Mouse (Mus musculus) G1E (cell line): ENCODE data around the gene Ntmt1. TPM values are rescaled to one million over a fixed set of nuclear protein-coding genes. Genes with fewer than 3 reads are reported as not detected.
A peak's percentile ranks its signal among the peaks of the same experiment; 100 is the strongest.

Source experiments
- ATAC-seq: 2 replicates; pipeline ENCODE4 v1.8.0; 2016; ENCODE audit warnings: mild to moderate bottlenecking; ENCODE audit not compliant: insufficient number of reproducible peaks, poor library complexity, low FRiP score, severe bottlenecking; ENCODE audit errors: extremely low read depth
- DNase-seq: peaks from one replicate; pipeline ENCODE4 v3.0.0; 2012; ENCODE audit warnings: low spot score
- H3K27me3 ChIP-seq: 2 replicates; pipeline ENCODE4 v1.6.1; 2012; ENCODE audit warnings: mild to moderate bottlenecking, low read length, inconsistent platforms; ENCODE audit not compliant: insufficient read depth
- H3K36me3 ChIP-seq: replicated peaks from 2 replicates; pipeline ENCODE3; 2012; ENCODE audit warnings: mild to moderate bottlenecking, inconsistent platforms
- H3K4me1 ChIP-seq: 2 replicates; pipeline ENCODE4 v1.6.1; 2012; ENCODE audit warnings: low read depth, low read length, inconsistent platforms, mixed read lengths; ENCODE audit not compliant: insufficient read depth
- H3K4me3 ChIP-seq: 2 replicates; pipeline ENCODE4 v1.5.1; 2012; ENCODE audit warnings: low read depth, mild to moderate bottlenecking, inconsistent platforms, low read length, moderate library complexity, mixed read lengths
- H3K9me3 ChIP-seq: replicated peaks from 2 replicates; pipeline ENCODE4 v1.6.1; 2012; ENCODE audit warnings: inconsistent platforms
- CTCF ChIP-seq: IDR thresholded peaks from 2 replicates; pipeline ENCODE4 v1.5.1; 2012; ENCODE audit warnings: low read depth, low read length, inconsistent platforms, mixed read lengths
- GATA1 ChIP-seq: IDR thresholded peaks from 2 replicates; pipeline ENCODE4 v1.6.1; 2012; ENCODE audit warnings: borderline replicate concordance, low read length, inconsistent platforms, mixed read lengths
- GATA2 ChIP-seq: IDR thresholded peaks from 2 replicates; pipeline ENCODE4 v1.6.1; 2012; ENCODE audit warnings: low read depth, low read length, inconsistent platforms, borderline replicate concordance
- POLR2AphosphoS5 ChIP-seq: IDR thresholded peaks from 2 replicates; pipeline ENCODE4 v1.6.1; 2012; ENCODE audit warnings: low read depth, low read length, inconsistent platforms; ENCODE audit not compliant: insufficient replicate concordance
- TAL1 ChIP-seq: conservative IDR thresholded peaks from 2 replicates; pipeline ENCODE4 v1.6.1; 2012; ENCODE audit warnings: low read depth, low read length, inconsistent platforms, mixed read lengths
- polyA plus RNA-seq: library from polyadenylated mRNA; stranded (reverse); fragments of >175 nt; gene quantifications from 2 replicates; pipeline ENCODE4 v1.2.3, GENCODE M21; 2012
- total RNA-seq, 2 experiments: library from RNA; stranded (forward) in 1 of 2; stranded (reverse) in 1 of 2; fragments of 200-1000 nt in 1 of 2; fragments of >200 nt in 1 of 2; fragmentation: Nextera tagmentation in 1 of 2; gene quantifications; 2 replicates each; pipeline ENCODE4 v1.2.3; 2014 to 2017

Ntmt1 gene
- total and polyA plus RNA-seq, 3 experiments, result 18.9 to 66.9 (median 29.4) TPM

GRCm38 (mm10) chr2:30782312-30783290 is 25.0 kb upstream of the Ntmt1 start:
- no peak overlapping the region for H3K4me3 ChIP-seq
- no peak for ATAC-seq
- TF ChIP-seq CTCF, result no peak
- no peak for TF ChIP-seq POLR2AphosphoS5
- no peak for TF ChIP-seq TAL1
- TF ChIP-seq GATA2, result no peak
- no peak for TF ChIP-seq GATA1
- H3K4me1 ChIP-seq, result peaks cover 37% of the 10 kb centered on the region
- H3K27me3 ChIP-seq, result peaks cover 42% of the 10 kb centered on the region
- H3K9me3 ChIP-seq, result no peaks in the 10 kb centered on the region
- no peaks in the 10 kb centered on the region for H3K36me3 ChIP-seq
- DNase-seq, result no peak

GRCm38 (mm10) chr2:30783346-30783745 is 24.3 kb upstream of the Ntmt1 start:
- Histone ChIP-seq H3K36me3 (no peaks in the 10 kb centered on the region), H3K4me1 (peaks cover 35% of the 10 kb centered on the region), H3K4me3 (no peak overlapping the region), H3K27me3 (peaks cover 48% of the 10 kb centered on the region), H3K9me3 (no peaks in the 10 kb centered on the region)
- TF ChIP-seq GATA2, result no peak
- no peak for TF ChIP-seq TAL1
- no peak for TF ChIP-seq GATA1
- TF ChIP-seq POLR2AphosphoS5, result no peak
- no peak for DNase-seq
- no peak for ATAC-seq

GRCm38 (mm10) chr2:30784078-30784994 is 23.3 kb upstream of the Ntmt1 start:
- DNase-seq (no peak), ATAC-seq (no peak)
- peaks cover 52% of the 10 kb centered on the region for H3K27me3 ChIP-seq
- peaks cover 28% of the 10 kb centered on the region for H3K4me1 ChIP-seq
- H3K36me3 ChIP-seq, result no peaks in the 10 kb centered on the region
- TF ChIP-seq GATA2, result no peak
- TF ChIP-seq CTCF, result no peak
- no peak for TF ChIP-seq GATA1
- TF ChIP-seq TAL1, result no peak
- TF ChIP-seq POLR2AphosphoS5, result no peak
- no peaks in the 10 kb centered on the region for H3K9me3 ChIP-seq
- no peak overlapping the region for H3K4me3 ChIP-seq

- no peak for DNase-seq
- ATAC-seq, result no peak
- no peaks in the 10 kb centered on the region for H3K9me3 ChIP-seq
- no peaks in the 10 kb centered on the region for H3K36me3 ChIP-seq
- peaks cover 77% of the 10 kb centered on the region for H3K27me3 ChIP-seq
- H3K4me3 ChIP-seq, result no peak overlapping the region
- H3K4me1 ChIP-seq, result peaks cover 15% of the 10 kb centered on the region
- TF ChIP-seq GATA2, result no peak
These were observed 20.2 kb upstream of the Ntmt1 start for GRCm38 (mm10) chr2:30787466-30787865.

GRCm38 (mm10) chr2:30792061-30792460 is 15.6 kb upstream of the Ntmt1 start:
- H3K4me1 ChIP-seq, result peaks cover 39% of the 10 kb centered on the region
- ATAC-seq (no peak), DNase-seq (no peak)
- TF ChIP-seq TAL1, result no peak
- TF ChIP-seq CTCF, result no peak
- H3K4me3 ChIP-seq, result no peak overlapping the region
- H3K9me3 ChIP-seq, result no peaks in the 10 kb centered on the region
- H3K27me3 ChIP-seq, result peaks cover 57% of the 10 kb centered on the region
- no peaks in the 10 kb centered on the region for H3K36me3 ChIP-seq

GRCm38 (mm10) chr2:30794179-30795108 is 13.2 kb upstream of the Ntmt1 start:
- no peaks in the 10 kb centered on the region for H3K36me3 ChIP-seq
- H3K4me3 ChIP-seq, result peak overlapping the region; percentile 71
- TF ChIP-seq CTCF, result peak; percentile 95
- TF ChIP-seq GATA2, result no peak
- H3K27me3 ChIP-seq, result peaks cover 64% of the 10 kb centered on the region
- H3K9me3 ChIP-seq, result no peaks in the 10 kb centered on the region
- DNase-seq (peak; percentile 85), ATAC-seq (peak; percentile 46)
- H3K4me1 ChIP-seq, result peaks cover 40% of the 10 kb centered on the region
